In the genomic region with DNA sequence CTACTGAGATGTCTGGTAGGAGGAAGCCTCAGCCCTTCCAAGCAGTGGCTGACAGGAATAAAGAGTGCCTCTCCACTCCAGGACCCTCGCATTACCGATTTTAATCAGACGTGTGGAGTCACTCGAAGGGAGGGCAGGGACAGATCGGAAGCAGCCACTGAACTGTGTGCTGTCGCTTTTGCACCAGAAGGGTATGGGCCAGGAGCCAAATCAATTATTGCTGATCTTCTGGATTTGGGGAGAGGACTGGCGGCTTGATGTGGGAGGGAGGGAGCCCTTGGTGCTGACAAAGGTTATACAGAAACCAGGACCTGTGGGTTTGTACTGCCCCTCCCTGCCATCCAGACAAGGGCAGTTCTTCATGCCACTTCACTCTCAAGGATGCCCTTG, we compare ENCODE assay signal across 12 mouse cellular contexts.
DNase-seq lines count a peak whose midpoint lies in the region; ATAC-seq and TF ChIP-seq lines count a peak whose summit lies in the region.
"Had no signal": no experiment of that assay in that cellular context is flagged by ENCODE, and none has a peak within 500 bp of the region (broad histone marks: within the 10 kb centered on the region; RNA-seq: fewer than 3 reads in every experiment).

No protein-coding gene starts in this region.

- ATAC-seq in heart, embryonic 13.5 days (ENCODE audit: extremely low read depth, insufficient number of reproducible peaks, low FRiP score, low TSS enrichment), result no peak
- peak; percentile 85 for ATAC-seq in midbrain, embryonic 13.5 days
- ATAC-seq: CD4-positive, CD25-positive, alpha-beta regulatory T cell, adult 4 months had no signal

- H3K27ac ChIP-seq in heart, embryonic 13.5 days (replicated peaks), result no peak overlapping the region
- H3K27ac ChIP-seq in cerebellum, adult 2 months (ENCODE audit: insufficient read depth, low read length), result peak overlapping the region; percentile 97
- peak overlapping the region; percentile 62 for H3K27ac ChIP-seq in midbrain, embryonic 13.5 days
- H3K27ac ChIP-seq: embryonic facial prominence, embryonic 15.5 days; limb, embryonic 15.5 days had no signal

- no peak overlapping the region for H3K4me3 ChIP-seq in heart, embryonic 13.5 days
- no peak overlapping the region for H3K4me3 ChIP-seq in cerebellum, adult 2 months (replicated peaks; ENCODE audit: insufficient read depth, low read depth, low read length)
- H3K4me3 ChIP-seq in midbrain, embryonic 13.5 days (replicated peaks), result no peak overlapping the region
- H3K4me3 ChIP-seq: embryonic facial prominence, embryonic 15.5 days; limb, embryonic 15.5 days had no signal

- WGBS in heart, embryonic 13.5 days, result 24% methylated on average over 7 of the region's 7 CpGs
- WGBS in cerebellum, adult 2 months, result 6% methylated on average over 7 of the region's 7 CpGs
- WGBS in midbrain, embryonic 13.5 days, result 16% methylated on average over 7 of the region's 7 CpGs

- peaks cover 37% of the 10 kb centered on the region for H3K4me1 ChIP-seq in heart, embryonic 13.5 days
- H3K4me1 ChIP-seq in cerebellum, adult 2 months (ENCODE audit: control insufficient read depth, insufficient read depth, low read length), result peaks cover 49% of the 10 kb centered on the region
- peaks cover 50% of the 10 kb centered on the region for H3K4me1 ChIP-seq in midbrain, embryonic 13.5 days (replicated peaks)

- no peaks in the 10 kb centered on the region for H3K27me3 ChIP-seq in heart, embryonic 13.5 days (replicated peaks)
- no peaks in the 10 kb centered on the region for H3K27me3 ChIP-seq in cerebellum, adult 2 months (ENCODE audit: control insufficient read depth, insufficient read depth, low read length)
- H3K27me3 ChIP-seq in midbrain, embryonic 13.5 days, result no peaks in the 10 kb centered on the region

- no peak overlapping the region for H3K4me2 ChIP-seq in heart, embryonic 13.5 days
- peak overlapping the region; percentile 2; the same call in 1 of the 2 replicates for H3K4me2 ChIP-seq in midbrain, embryonic 13.5 days (replicated peaks)
- H3K4me2 ChIP-seq: embryonic facial prominence, embryonic 15.5 days; limb, embryonic 15.5 days had no signal

- no peak for DNase-seq in heart, adult 8-10 months (ENCODE audit: low spot score)
- peak; percentile 69 to 76 for DNase-seq in cerebellum, adult 2 months
- DNase-seq in gonadal fat pad, adult 2 months (ENCODE audit: low read depth), result peak; percentile 51
- no peak for DNase-seq in gastrocnemius, postnatal 10 days
- no peak for DNase-seq in lung, postnatal 25 days (ENCODE audit: low spot score)
- no peak for DNase-seq in frontal cortex, postnatal 10 days (ENCODE audit: low spot score in 2 of 2)
- DNase-seq: heart, postnatal 4 days had no signal

- TF ChIP-seq POLR2A in cerebellum, adult 2 months (IDR thresholded peaks at IDR 0.05; ENCODE audit: borderline replicate concordance, insufficient read depth, low read length), result 0 out of 2 replicates have a peak, but pooled peaks have one; percentile 16

- H3K36me3 ChIP-seq in heart, embryonic 13.5 days, result no peaks in the 10 kb centered on the region
- no peaks in the 10 kb centered on the region for H3K36me3 ChIP-seq in midbrain, embryonic 13.5 days
- H3K36me3 ChIP-seq: embryonic facial prominence, embryonic 15.5 days; limb, embryonic 15.5 days had no signal

- TF ChIP-seq CTCF in cerebellum, adult 2 months (IDR thresholded peaks at IDR 0.05; ENCODE audit: borderline replicate concordance, insufficient read depth, low read depth, low read length), result no peak

- 0 out of 2 replicates have a peak overlapping the region, but pooled peaks have one; percentile 24 for H3K9ac ChIP-seq in heart, embryonic 13.5 days
- no peak overlapping the region for H3K9ac ChIP-seq in midbrain, embryonic 13.5 days (replicated peaks)
- H3K9ac ChIP-seq: embryonic facial prominence, embryonic 15.5 days; limb, embryonic 15.5 days had no signal

- no peaks in the 10 kb centered on the region for H3K9me3 ChIP-seq in heart, embryonic 13.5 days
- H3K9me3 ChIP-seq in midbrain, embryonic 13.5 days, result no peaks in the 10 kb centered on the region
- H3K9me3 ChIP-seq: embryonic facial prominence, embryonic 15.5 days; limb, embryonic 15.5 days had no signal

Comparison
In these comparisons a context has a peak if more than half of its experiments do, and no peak if none do; other contexts are left out.
1. DNase-seq: peak in cerebellum, adult 2 months (2 of 2) and gonadal fat pad, adult 2 months (single experiment); none in heart, adult 8-10 months (single experiment), gastrocnemius, postnatal 10 days (single experiment), lung, postnatal 25 days (single experiment) and frontal cortex, postnatal 10 days (0 of 2).